Mouse (Mus musculus) stomach, postnatal 0 days (tissue): ENCODE measurements around the gene Pepd. TPM values are rescaled to one million over a fixed set of nuclear protein-coding genes. Genes with fewer than 3 reads are reported as not detected.
"Not testable (repeated sequence)": the region's sequence is repeated elsewhere in the genome, so short reads cannot be mapped to it uniquely, and the experiment has no call there.

Experiments used
- ATAC-seq: fragments of 200-750 bp; cut with Nextera tagmentation; 2 replicates; pipeline ENCODE4 v1.8.0; 2017; ENCODE audit not compliant: low FRiP score, low TSS enrichment
- DNase-seq: peaks from one replicate; pipeline ENCODE4 v3.0.0-alpha.2; 2016; ENCODE audit warnings: low spot score
- H3K27ac ChIP-seq: fragments of 300-500 bp; sonication (generic); replicated peaks from 2 replicates; pipeline ENCODE4 v1.5.1; 2014; ENCODE audit warnings: mild to moderate bottlenecking, control low read depth
- H3K27me3 ChIP-seq: fragments of 300-500 bp; sonication (generic); 2 replicates; pipeline ENCODE4 v1.6.1; 2014; ENCODE audit warnings: low read length; ENCODE audit not compliant: control insufficient read depth, insufficient read depth
- H3K36me3 ChIP-seq: fragments of 300-500 bp; sonication (generic); 2 replicates; pipeline ENCODE4 v1.6.1; 2014; ENCODE audit warnings: low read length, mixed read lengths; ENCODE audit not compliant: control insufficient read depth, insufficient read depth
- H3K4me1 ChIP-seq: fragments of 300-500 bp; sonication (generic); replicated peaks from 2 replicates; pipeline ENCODE4 v1.6.1; 2014; ENCODE audit warnings: antibody characterized with exemption; ENCODE audit not compliant: control insufficient read depth, insufficient read depth
- H3K4me2 ChIP-seq: fragments of 300-500 bp; sonication (generic); replicated peaks from 2 replicates; pipeline ENCODE4 v1.6.1; 2014; ENCODE audit warnings: low read depth, mild to moderate bottlenecking, control low read depth, moderate library complexity
- H3K4me3 ChIP-seq: fragments of 300-500 bp; sonication (generic); 2 replicates; pipeline ENCODE4 v1.5.1; 2014; ENCODE audit warnings: low read depth, low read length, control low read depth
- H3K9ac ChIP-seq: fragments of 300-500 bp; sonication (generic); 2 replicates; pipeline ENCODE4 v1.6.1; 2014; ENCODE audit warnings: mild to moderate bottlenecking, low read length, control low read depth, mixed read lengths
- H3K9me3 ChIP-seq: fragments of 300-500 bp; sonication (generic); 2 replicates; pipeline ENCODE4 v1.6.1; 2016; ENCODE audit warnings: low read length; ENCODE audit not compliant: control insufficient read depth
- CTCF ChIP-seq: IDR thresholded peaks from 2 replicates; pipeline ENCODE4 v1.5.1; 2016; ENCODE audit warnings: antibody characterized with exemption, low read depth, mild to moderate bottlenecking, moderate library complexity
- EP300 ChIP-seq: optimal IDR thresholded peaks from 2 replicates; pipeline ENCODE3; 2016; ENCODE audit warnings: antibody characterized with exemption
- WGBS: fragments of 180-500 bp; shearing (Covaris S2); extraction: QIAGEN DNeasy Blood & Tissue Kit; methylation state at CpG from one replicate; pipeline ENCODE4 v1.1.7; 2014; 5-methylcytosine and 5-hydroxymethylcytosine counted together
- polyA plus RNA-seq: library from polyadenylated mRNA; unstranded; fragments of >200 nt; fragmentation: Nextera tagmentation; extraction: Ambion mirVana; gene quantifications from 2 replicates; pipeline ENCODE4 v1.2.1, GENCODE M21; 2015

Gene Pepd
- polyA plus RNA-seq, 1 experiment from 2014 or later, result 48.7 TPM

- H3K36me3 ChIP-seq, result no peaks in the 10 kb centered on the region
- no peak overlapping the region for H3K4me2 ChIP-seq
- WGBS, result 92% methylated on average over 10 of the region's 10 CpGs
- no peak overlapping the region for H3K27ac ChIP-seq
- DNase-seq, result no peak
- no peak for ATAC-seq
- no peaks in the 10 kb centered on the region for H3K4me1 ChIP-seq
- no peaks in the 10 kb centered on the region for H3K9me3 ChIP-seq
- H3K9ac ChIP-seq, result no peak overlapping the region
- H3K27me3 ChIP-seq, result no peaks in the 10 kb centered on the region
- no peak overlapping the region for H3K4me3 ChIP-seq
- TF ChIP-seq CTCF (no peak), EP300 (no peak)
Observed at GRCm38 (mm10) chr7:34981803-34982202, 69.6 kb downstream of the Pepd start.

GRCm38 (mm10) chr7:34982372-34982771 lies 70.2 kb downstream of the Pepd start:
- H3K4me1 ChIP-seq, H3K9ac ChIP-seq, ATAC-seq, H3K27ac ChIP-seq, H3K4me2 ChIP-seq, H3K4me3 ChIP-seq, H3K36me3 ChIP-seq, H3K27me3 ChIP-seq, H3K9me3 ChIP-seq, DNase-seq: not testable (repeated sequence)
- WGBS, result 80% methylated on average over 2 of the region's 2 CpGs

GRCm38 (mm10) chr7:34983702-34984475 lies 71.7 kb downstream of the Pepd start:
- H3K9ac ChIP-seq, result no peak overlapping the region
- no peak overlapping the region for H3K27ac ChIP-seq
- H3K9me3 ChIP-seq, result no peaks in the 10 kb centered on the region
- ATAC-seq (no peak), DNase-seq (no peak)
- H3K36me3 ChIP-seq, result no peaks in the 10 kb centered on the region
- no peak for TF ChIP-seq CTCF
- no peak for TF ChIP-seq EP300
- 72% methylated on average over 4 of the region's 4 CpGs for WGBS
- H3K27me3 ChIP-seq, result no peaks in the 10 kb centered on the region
- no peaks in the 10 kb centered on the region for H3K4me1 ChIP-seq
- H3K4me2 ChIP-seq, result no peak overlapping the region
- no peak overlapping the region for H3K4me3 ChIP-seq

- TF ChIP-seq EP300 (no peak), CTCF (no peak)
- no peak overlapping the region for H3K4me2 ChIP-seq
- ATAC-seq (no peak), DNase-seq (no peak)
- H3K27ac ChIP-seq, result no peak overlapping the region
- no peaks in the 10 kb centered on the region for H3K9me3 ChIP-seq
- no peaks in the 10 kb centered on the region for H3K27me3 ChIP-seq
- no peak overlapping the region for H3K4me3 ChIP-seq
- no peak overlapping the region for H3K9ac ChIP-seq
- 55% methylated on average over 11 of the region's 11 CpGs for WGBS
- no peaks in the 10 kb centered on the region for H3K36me3 ChIP-seq
- no peaks in the 10 kb centered on the region for H3K4me1 ChIP-seq
Observed at GRCm38 (mm10) chr7:34984526-34985133, 72.5 kb downstream of the Pepd start.

- no peaks in the 10 kb centered on the region for H3K36me3 ChIP-seq
- H3K27me3 ChIP-seq, result no peaks in the 10 kb centered on the region
- H3K27ac ChIP-seq, result no peak overlapping the region
- no peaks in the 10 kb centered on the region for H3K9me3 ChIP-seq
- TF ChIP-seq CTCF (no peak), EP300 (no peak)
- H3K9ac ChIP-seq, result no peak overlapping the region
- DNase-seq, result no peak
- no peak for ATAC-seq
- no peak overlapping the region for H3K4me2 ChIP-seq
- WGBS, result 80% methylated on average over 9 of the region's 9 CpGs
- no peak overlapping the region for H3K4me3 ChIP-seq
- H3K4me1 ChIP-seq, result no peaks in the 10 kb centered on the region
Observed at GRCm38 (mm10) chr7:34985216-34985615, 73.0 kb downstream of the Pepd start.

GRCm38 (mm10) chr7:34985646-34986045 lies 73.5 kb downstream of the Pepd start:
- H3K9me3 ChIP-seq, result no peaks in the 10 kb centered on the region
- TF ChIP-seq EP300, result no peak
- TF ChIP-seq CTCF, result no peak
- H3K4me1 ChIP-seq, result no peaks in the 10 kb centered on the region
- H3K27me3 ChIP-seq, result no peaks in the 10 kb centered on the region
- ATAC-seq (peak; percentile 64; the same call in 1 of the 2 replicates), DNase-seq (no peak)
- H3K4me3 ChIP-seq, result no peak overlapping the region
- H3K27ac ChIP-seq, result no peak overlapping the region
- H3K9ac ChIP-seq, result no peak overlapping the region
- H3K36me3 ChIP-seq, result no peaks in the 10 kb centered on the region
- no peak overlapping the region for H3K4me2 ChIP-seq
